Mouse (Mus musculus): ENCODE measurements around the gene Mta3.

Mta3 gene

GRCm38 (mm10) chr17:83808476-83809098, 102.6 kb downstream of the Mta3 start:
- no peak for DNase-seq (ENCODE audit: low spot score in 2 of 2)

DNA sequence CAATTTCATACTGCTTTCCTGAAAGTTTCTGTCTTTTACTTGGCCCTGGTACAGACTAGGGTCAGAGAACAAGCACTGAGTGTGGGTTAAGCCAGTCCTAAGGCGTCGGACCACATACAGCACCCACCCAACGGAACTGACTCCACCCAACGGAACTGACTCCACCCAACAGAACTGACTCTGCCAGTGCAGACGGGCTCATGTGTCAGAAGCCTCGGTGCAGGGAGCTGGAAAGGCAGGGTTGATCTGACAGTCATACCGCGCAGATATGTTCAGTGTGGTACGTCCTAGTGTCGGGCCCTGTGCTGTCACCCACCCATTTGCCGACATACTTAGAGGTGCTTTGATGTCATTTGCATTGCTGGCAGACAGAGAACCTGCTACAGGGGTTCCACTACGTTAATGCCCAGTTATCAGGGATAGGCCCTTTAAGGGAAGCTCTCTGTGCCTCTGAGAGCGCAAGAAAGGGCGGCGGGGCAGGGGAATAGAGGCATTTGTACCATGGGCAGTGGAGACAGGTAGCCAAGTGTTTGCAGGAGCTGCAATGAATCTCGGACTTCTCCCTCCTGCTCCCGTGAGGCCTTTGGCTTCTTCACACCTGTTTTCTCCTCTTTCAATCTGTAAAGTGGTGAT, 103.3 kb downstream of the Mta3 start:
- DNase-seq (ENCODE audit: low spot score in 2 of 2) = no peak

GRCm38 (mm10) chr17:83810285-83810684, 104.3 kb downstream of the Mta3 start:
- DNase-seq (ENCODE audit: low spot score in 2 of 2) = no peak

GRCm38 (mm10) chr17:83812200-83812944, 106.4 kb downstream of the Mta3 start:
- no peak for DNase-seq (ENCODE audit: low spot score in 2 of 2)

DNA sequence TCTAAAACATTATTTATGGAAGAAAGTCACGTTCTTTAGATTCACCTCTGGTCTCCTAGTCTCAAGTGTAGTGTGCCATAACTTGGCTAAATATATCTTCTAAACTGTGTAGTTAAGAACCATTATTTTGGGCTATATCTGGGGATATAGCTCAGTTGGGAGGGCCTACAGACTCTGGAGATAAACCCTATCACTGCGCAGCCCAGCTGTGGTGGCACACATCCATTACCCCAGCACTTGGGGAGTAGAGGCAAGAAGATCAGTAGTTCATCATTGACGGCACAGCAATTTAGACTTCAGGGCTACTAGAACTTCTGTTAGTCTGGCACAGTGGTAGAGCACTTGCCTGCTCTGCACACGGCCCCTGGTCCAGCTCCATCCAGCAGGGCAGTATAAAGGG, 107.1 kb downstream of the Mta3 start:
- DNase-seq (ENCODE audit: low spot score in 2 of 2) = no peak

DNA sequence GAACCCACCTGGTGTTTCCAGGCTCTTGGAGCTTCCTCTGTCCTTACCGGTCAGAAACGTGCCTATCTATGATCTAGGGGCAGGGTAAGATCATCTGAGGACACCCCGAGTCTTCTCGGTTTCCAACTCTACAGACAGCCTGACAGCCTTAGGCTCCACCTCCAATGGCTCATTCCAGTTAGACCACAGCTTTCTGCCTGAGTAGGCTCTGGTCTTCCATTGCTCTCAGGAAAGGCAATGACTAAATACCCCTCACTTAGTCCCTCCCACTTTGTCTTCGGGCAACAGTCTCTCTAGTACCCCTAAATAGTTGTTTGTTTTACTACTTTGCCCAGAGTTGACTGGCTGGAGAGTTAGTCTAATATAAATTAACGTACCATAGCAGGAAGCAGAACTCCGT, 111.0 kb downstream of the Mta3 start:
- no peak for DNase-seq (ENCODE audit: low spot score in 2 of 2)

GRCm38 (mm10) chr17:83819503-83819902, 113.5 kb downstream of the Mta3 start:
- DNase-seq (ENCODE audit: low spot score in 2 of 2) = no peak

GRCm38 (mm10) chr17:83820701-83821100, 114.7 kb downstream of the Mta3 start:
- DNase-seq (ENCODE audit: low spot score in 2 of 2) = no peak

DNA sequence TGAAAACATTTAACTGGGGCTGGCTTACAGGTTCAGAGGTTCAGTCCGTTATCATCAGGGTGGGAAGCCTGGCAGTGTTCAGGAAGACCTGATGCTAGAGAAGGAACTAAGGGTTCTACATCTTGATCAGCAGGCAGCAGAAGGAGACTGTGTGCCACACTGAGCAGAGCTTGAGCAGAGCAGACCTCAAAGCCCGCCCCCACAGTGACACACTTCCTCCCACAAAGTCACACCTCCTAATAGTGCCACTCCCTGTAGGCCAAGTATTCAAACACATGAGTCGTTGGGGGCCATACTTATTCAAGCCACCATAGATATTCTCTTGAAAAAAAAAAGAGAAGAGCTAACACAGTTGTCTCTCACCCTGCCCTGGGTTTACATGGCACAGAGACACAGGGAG, 115.9 kb downstream of the Mta3 start:
- DNase-seq (ENCODE audit: low spot score in 2 of 2) = no peak

DNA sequence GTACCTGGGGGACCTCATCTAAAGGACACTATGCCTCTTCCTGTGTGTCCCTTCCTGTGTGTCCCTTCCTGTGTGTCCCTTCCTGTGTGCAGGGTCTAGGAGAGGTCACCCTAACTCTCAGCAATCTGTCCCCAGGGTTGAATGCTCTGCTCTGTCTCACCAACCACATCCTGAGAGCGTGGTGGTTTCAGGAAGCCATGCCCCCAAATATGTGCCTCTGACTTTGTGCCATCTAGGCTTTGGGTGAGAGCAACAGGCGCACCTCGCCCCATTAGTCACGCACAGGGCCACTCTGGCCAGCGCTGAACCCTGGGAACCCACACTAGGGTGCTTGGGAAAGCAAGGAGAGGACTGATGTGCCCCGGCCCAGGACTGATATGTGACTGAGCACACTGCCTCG, 117.9 kb downstream of the Mta3 start:
- no peak for DNase-seq (ENCODE audit: low spot score in 2 of 2)

DNA sequence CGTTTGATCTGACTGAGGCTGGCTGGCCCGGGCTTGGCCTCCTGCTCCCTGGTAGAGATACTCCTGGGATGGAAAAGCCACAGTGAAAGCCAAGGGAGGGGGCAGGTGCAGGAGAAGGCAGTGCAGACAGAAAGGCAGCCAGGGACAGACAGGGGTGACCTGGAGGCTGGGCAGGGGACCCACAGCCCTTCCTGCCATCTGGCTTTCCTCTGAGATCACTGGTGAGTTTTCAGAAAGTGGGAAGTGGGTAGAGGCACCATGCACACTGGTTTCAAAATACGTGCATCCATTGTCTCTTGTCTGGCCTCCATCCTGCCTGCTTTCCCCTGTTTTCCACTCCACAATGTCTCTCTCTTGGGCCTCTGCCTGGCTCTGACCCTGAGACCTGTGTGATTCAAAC, 123.4 kb downstream of the Mta3 start:
- no peak for DNase-seq (ENCODE audit: low spot score in 2 of 2)

DNA sequence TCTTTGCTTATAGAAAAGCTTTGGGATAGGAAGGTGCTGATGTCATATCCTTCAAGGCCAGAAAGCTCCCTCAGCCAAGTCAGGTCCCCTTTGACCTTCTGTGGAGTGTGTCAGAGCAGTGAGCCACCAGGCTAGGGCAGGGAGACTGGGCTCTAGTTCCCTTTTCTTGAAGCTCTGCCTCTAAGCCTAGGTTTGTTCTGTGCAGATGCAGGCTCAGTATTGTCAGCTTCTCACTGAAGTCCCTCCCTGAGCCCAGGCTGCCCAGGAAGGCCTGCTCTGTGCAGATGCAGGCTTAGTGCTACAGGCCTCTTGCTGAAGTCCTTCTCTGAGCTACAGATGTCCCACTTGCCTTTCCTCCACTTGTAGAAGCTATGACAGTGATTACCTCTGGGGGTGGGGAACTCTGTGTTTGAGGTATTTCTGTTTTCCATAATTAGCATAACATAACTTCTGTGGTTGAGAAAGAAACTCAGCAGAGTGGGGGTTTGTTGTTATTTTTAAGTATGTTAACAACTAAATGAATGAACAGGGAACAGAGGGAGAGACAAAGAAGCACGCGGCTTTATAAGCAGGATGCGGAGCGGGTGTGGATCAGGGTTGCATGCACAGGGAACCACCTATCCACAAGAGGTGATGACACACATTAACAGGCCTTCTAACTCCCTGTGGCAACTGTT, 124.8 kb downstream of the Mta3 start:
- no peak for DNase-seq (ENCODE audit: low spot score in 2 of 2)

DNA sequence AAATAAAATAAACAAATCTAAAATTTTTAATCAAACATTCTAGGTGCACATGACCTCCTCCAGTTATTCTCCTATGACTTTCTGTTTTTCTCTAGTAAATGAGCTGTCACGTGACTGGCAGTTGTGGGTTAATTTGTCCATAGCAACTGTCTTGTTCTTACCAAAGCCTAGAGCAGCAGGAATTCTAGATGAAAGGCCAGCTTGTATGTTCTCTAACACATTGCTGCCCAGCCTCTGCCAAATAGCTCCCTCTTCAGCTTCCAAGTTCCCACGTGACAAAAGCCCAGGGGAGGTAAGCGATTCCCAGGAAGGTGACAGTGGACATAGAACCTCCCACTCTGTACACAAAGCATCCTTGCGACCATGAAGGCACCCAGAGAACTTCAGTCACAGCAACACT, 128.2 kb downstream of the Mta3 start:
- no peak for DNase-seq (ENCODE audit: low spot score in 2 of 2)

- DNase-seq (ENCODE audit: low spot score in 2 of 2) = no peak
These were observed 130.1 kb downstream of the Mta3 start for GRCm38 (mm10) chr17:83836048-83836447.

DNA sequence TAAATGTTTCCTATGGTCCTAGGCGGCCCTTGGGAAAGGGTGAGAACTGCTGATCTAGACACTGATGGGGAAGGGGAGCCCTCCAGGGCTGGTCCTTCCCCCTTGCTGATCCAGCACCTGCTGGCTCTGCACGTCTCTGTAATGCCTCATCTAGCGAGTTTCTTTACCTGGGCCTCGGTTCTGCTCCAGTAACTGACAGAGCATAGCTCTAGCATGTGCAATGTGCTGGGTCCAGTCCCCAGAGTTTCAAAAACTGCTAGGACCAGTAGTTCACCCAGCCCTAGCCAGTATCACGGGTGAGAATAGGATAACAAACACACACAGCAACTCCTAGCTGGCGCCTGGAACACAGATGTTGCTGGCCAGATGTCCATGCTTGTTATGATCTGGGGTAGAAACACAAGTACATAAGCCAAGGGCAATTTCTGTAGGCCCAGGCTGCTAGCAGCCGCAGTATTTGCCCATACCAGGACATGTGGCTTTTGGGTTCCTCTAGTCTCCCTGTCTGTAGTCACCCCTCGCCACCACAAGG, 131.8 kb downstream of the Mta3 start:
- DNase-seq (ENCODE audit: low spot score in 2 of 2) = no peak

- DNase-seq (ENCODE audit: low spot score in 2 of 2) = no peak
These were observed 133.2 kb downstream of the Mta3 start for GRCm38 (mm10) chr17:83839132-83839531.

DNA sequence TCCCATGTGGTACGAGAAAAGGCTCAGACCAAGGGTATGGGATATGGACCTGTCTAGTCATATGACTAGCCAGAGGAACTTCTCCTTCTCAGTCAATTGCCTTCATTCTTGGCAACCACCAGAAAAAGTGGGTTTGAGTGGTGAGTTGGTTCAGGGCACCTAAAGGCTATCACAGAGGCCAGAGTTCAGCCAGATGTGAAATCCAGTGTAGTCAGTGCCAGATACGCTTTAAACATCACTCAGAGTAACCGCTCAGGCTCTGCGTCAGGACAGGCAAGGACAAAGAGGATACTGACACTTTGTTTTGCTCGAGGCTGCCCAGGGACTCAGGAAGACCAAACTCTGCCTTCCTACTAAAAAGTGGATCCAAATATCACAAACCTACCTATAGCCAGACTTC, 135.0 kb downstream of the Mta3 start:
- DNase-seq (ENCODE audit: low spot score in 2 of 2) = no peak

DNA sequence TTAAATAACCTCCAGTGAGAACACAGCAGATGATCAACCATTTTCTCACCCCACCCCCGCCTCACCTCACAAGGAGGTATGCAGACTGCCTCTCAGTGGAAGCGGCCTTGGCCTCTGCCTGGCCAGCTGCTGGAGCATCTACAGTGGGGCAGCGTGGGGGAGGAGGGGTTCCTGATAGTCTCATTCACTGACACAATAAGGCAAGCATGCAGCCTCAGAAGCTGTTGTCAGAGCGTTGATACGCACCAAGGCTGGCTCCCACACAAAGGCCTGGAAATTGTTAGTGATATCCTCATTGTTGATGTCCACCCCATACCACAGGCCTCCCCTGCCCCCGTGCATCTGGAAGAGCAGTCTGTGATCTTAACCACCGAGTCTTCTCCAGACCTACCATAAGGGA, 137.8 kb downstream of the Mta3 start:
- no peak for DNase-seq (ENCODE audit: low spot score in 2 of 2)

DNA sequence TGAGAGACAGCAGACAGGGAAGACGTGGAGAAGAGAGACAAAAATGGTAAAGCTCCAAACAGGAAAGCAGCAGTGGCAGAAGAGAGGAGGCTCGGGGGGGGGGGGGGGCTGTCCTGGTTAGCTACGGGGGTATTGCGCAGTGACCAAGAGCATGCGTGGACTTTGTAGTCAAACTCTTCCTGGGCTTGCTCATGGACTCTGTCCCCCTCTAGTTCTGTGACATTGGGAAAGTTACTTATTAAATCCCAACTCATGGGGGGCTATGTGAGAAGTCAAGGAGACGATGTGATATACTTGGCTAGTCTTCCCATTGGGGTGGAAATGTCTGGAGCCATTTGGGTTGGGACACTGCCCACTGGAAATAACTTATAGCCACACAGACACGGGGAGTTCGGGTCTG, 139.6 kb downstream of the Mta3 start:
- no peak for DNase-seq (ENCODE audit: low spot score in 2 of 2)

- no peak for DNase-seq (ENCODE audit: low spot score in 2 of 2)
These were observed 140.5 kb downstream of the Mta3 start for GRCm38 (mm10) chr17:83846301-83847021.

DNA sequence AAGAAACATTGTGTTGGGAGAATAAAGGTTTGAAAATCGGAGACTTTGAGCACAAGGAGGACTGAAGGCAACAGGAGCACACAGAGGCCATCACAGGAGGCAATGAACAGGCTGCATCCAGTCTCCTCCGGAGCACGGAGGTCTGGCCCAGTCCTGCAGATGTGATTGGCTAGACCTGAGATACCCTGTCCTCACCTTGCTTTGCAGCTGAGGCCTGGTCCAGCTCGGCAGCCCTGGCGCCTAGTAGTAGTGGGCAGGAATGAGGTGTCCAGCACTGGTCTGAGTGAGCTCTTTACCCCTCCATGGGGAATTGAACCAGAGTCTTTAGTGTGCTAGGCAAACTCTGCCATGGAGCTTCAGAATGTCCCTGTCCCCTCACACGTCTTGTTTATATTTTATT, 141.1 kb downstream of the Mta3 start:
- no peak for DNase-seq (ENCODE audit: low spot score in 2 of 2)

DNA sequence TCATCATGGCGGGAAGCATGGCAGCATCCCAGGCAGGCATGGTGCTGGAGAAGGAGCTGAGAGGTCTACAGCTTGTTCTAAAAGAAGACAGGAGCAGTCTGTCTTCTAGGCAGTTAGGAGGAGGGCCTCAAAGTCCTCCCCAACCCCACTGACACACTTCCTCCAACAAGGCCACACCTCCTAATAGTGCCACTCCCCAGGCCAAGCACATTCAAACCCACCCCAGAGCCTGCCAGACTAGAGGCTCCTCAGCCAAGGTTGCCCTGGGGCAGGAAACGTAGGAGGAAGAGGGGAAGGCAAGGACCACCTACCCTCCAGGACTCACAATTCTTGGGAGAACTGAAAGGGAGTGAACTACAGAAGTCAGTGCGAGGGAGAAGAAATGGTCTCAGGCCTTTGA, 141.9 kb downstream of the Mta3 start, which contains the start of gene Haao:
Gene Haao, minus strand, starts transcription at position 149 of the 400 bp plus-strand sequence.
- no peak for DNase-seq (ENCODE audit: low spot score in 2 of 2)
